Mouse (Mus musculus) intestine, embryonic 14.5 days (tissue): ENCODE data around the gene Gm17268. TPM values are rescaled to one million over a fixed set of nuclear protein-coding genes. Genes with fewer than 3 reads are reported as not detected.

Source experiments
- ATAC-seq: fragments of 200-750 bp; cut with Nextera tagmentation; replicated peaks from 2 replicates; pipeline ENCODE4 v1.8.0; 2017; ENCODE audit warnings: low read depth, moderate number of reproducible peaks, moderate TSS enrichment, moderate library complexity; ENCODE audit not compliant: low FRiP score, low TSS enrichment
- DNase-seq: peaks from one replicate; pipeline ENCODE4 v3.0.0-alpha.2; 2018; ENCODE audit warnings: low spot score
- H3K27ac ChIP-seq: fragments of 300-500 bp; sonication (generic); 2 replicates; pipeline ENCODE4 v1.5.1; 2014; ENCODE audit warnings: low read depth, mild to moderate bottlenecking, control low read depth
- H3K27me3 ChIP-seq: fragments of 300-500 bp; sonication (generic); replicated peaks from 2 replicates; pipeline ENCODE4 v1.6.1; 2014; ENCODE audit warnings: low read length, control low read depth; ENCODE audit not compliant: control insufficient read depth, insufficient read depth
- H3K36me3 ChIP-seq: fragments of 300-500 bp; sonication (generic); 2 replicates; pipeline ENCODE4 v1.6.1; 2014; ENCODE audit warnings: low read length, control low read depth; ENCODE audit not compliant: control insufficient read depth, insufficient read depth
- H3K4me1 ChIP-seq: fragments of 300-500 bp; sonication (generic); replicated peaks from 2 replicates; pipeline ENCODE4 v1.6.1; 2014; ENCODE audit warnings: low read length, control low read depth, mixed read lengths; ENCODE audit not compliant: control insufficient read depth, insufficient read depth
- H3K4me2 ChIP-seq: fragments of 300-500 bp; sonication (generic); 2 replicates; pipeline ENCODE4 v1.6.1; 2014; ENCODE audit warnings: low read length
- H3K4me3 ChIP-seq: fragments of 300-500 bp; sonication (generic); 2 replicates; pipeline ENCODE4 v1.5.1; 2014; ENCODE audit warnings: low read depth, low read length, control low read depth, mixed read lengths
- H3K9ac ChIP-seq: fragments of 300-500 bp; sonication (generic); 2 replicates; pipeline ENCODE4 v1.6.1; 2014; ENCODE audit warnings: mild to moderate bottlenecking, low read length
- H3K9me3 ChIP-seq: fragments of 300-500 bp; sonication (generic); 2 replicates; pipeline ENCODE4 v1.6.1; 2016; ENCODE audit warnings: low read length, control low read depth; ENCODE audit not compliant: control insufficient read depth
- whole genome bisulfite sequencing: fragments of 180-500 bp; shearing (Covaris S2); extraction: QIAGEN DNeasy Blood & Tissue Kit; methylation state at CpG from one replicate; pipeline ENCODE4 v1.1.7; 2014; 5-methylcytosine and 5-hydroxymethylcytosine counted together
- polyA plus RNA-seq: library from polyadenylated mRNA; unstranded; fragments of >200 nt; fragmentation: Nextera tagmentation; extraction: Ambion mirVana; gene quantifications from 2 replicates; pipeline ENCODE4 v1.2.1, GENCODE M21; 2014

Gm17268 gene
- polyA plus RNA-seq, 1 experiment from 2014 or later, result not detected

GRCm38 (mm10) chr11:81982191-81982590 lies 56.2 kb downstream of the Gm17268 start:
- 39% methylated on average over 11 of the region's 11 CpGs for WGBS
- Histone ChIP-seq H3K27me3 (no peaks in the 10 kb centered on the region), H3K9ac (no peak overlapping the region), H3K4me1 (no peaks in the 10 kb centered on the region), H3K4me3 (no peak overlapping the region), H3K9me3 (no peaks in the 10 kb centered on the region), H3K36me3 (no peaks in the 10 kb centered on the region), H3K4me2 (no peak overlapping the region), H3K27ac (no peak overlapping the region)
- ATAC-seq (no peak), DNase-seq (no peak)

Other genes starting within 250 kb of the Gm17268 start
- not detected in 2 replicates for gene 5530401A14Rik, start 177.9 kb downstream of the Gm17268 start, polyA plus RNA-seq
- gene Asic2, start 70.1 kb downstream of the Gm17268 start, polyA plus RNA-seq, result 0.16 and 0.22 TPM in 2 replicates
- gene Ccl2, start 3.0 kb downstream of the Gm17268 start, polyA plus RNA-seq, result 14.0 and 17.4 TPM in 2 replicates
- gene Ccl7, start 7.2 kb upstream of the Gm17268 start, polyA plus RNA-seq, result 3.6 TPM in 2 replicates
- gene Ccl11, start 19.3 kb upstream of the Gm17268 start, polyA plus RNA-seq, result 52.3 and 61.1 TPM in 2 replicates
- 5.0 and 6.0 TPM in 2 replicates for gene Ccl12, start 63.3 kb upstream of the Gm17268 start, polyA plus RNA-seq
- gene Ccl8, start 76.6 kb upstream of the Gm17268 start, polyA plus RNA-seq, result not detected in 2 replicates